Mouse (Mus musculus): ENCODE results near the gene Irf6.

Gene Irf6

GRCm38 (mm10) chr1:193157111-193157492 lies 4.2 kb downstream of the Irf6 start:
- DNase-seq: no peak

DNA sequence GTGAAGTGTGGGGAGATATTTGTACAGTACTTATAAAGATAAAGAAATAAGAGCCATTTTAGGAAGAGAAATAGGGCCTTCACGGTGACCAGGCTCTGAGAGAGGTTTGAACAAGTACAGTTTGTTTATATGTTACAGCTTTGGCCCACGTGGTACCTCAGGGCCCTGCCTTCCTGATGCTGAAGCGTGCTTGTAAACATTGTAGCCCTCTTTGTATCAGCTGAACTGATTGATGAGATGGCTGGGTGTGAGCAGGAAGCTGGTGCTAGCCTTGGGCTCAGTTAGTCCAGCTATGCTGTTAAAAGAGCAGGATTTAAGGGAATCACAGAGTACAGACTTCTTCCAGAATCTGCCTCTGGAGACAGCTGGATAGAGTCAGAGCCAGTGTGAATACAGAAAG lies 6.3 kb downstream of the Irf6 start:
- no peak for DNase-seq

GRCm38 (mm10) chr1:193159613-193160012 lies 6.7 kb downstream of the Irf6 start:
- no peak for DNase-seq

- DNase-seq: no peak
Measured at GRCm38 (mm10) chr1:193160317-193161032, 7.6 kb downstream of the Irf6 start.

- no peak for DNase-seq
Measured at GRCm38 (mm10) chr1:193167746-193168145, 14.8 kb downstream of the Irf6 start, which contains the start of gene A130010J15Rik. A130010J15Rik (plus strand) TSS chr1:193168046.

GRCm38 (mm10) chr1:193169228-193169627 lies 16.3 kb downstream of the Irf6 start:
- DNase-seq: no peak

DNA sequence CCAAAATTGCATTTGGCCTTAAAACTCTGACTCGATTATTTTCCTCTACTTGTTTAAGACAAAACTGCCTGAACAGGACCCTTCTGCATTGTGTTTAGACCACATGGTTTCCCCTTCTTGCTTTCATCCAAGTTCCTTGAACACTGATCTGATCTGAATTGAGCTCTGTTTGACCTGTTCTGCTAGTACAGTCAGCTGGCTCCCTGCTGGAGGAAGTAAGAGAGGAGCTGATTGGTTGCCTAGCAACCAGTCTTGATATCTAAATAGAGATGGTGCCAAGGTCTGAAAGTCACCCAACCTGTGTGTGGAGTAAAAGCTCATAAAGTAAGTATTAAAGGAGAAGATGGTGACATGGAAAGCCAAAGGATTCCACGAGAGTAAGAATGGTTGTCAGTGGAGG lies 16.9 kb downstream of the Irf6 start:
- no peak for DNase-seq

GRCm38 (mm10) chr1:193172991-193173809 lies 20.3 kb downstream of the Irf6 start:
- peak; percentile 97 for DNase-seq

DNA sequence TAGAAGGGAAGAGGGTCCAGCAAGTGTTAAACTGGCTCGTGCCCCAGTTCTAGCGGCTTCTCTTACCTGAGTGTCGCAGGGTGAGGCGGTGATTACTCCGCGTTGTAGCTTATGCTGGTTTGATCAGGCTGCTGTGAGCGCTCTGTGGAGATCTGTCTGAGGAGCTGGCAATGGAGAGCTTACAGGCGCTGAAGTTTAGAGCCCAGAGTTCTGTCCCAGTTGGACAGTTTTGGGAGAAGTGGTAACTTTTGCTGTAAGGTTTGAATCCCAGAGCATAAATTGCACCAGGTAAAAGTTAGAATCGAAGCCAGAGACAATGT lies 20.9 kb downstream of the Irf6 start:
- no peak for DNase-seq

DNA sequence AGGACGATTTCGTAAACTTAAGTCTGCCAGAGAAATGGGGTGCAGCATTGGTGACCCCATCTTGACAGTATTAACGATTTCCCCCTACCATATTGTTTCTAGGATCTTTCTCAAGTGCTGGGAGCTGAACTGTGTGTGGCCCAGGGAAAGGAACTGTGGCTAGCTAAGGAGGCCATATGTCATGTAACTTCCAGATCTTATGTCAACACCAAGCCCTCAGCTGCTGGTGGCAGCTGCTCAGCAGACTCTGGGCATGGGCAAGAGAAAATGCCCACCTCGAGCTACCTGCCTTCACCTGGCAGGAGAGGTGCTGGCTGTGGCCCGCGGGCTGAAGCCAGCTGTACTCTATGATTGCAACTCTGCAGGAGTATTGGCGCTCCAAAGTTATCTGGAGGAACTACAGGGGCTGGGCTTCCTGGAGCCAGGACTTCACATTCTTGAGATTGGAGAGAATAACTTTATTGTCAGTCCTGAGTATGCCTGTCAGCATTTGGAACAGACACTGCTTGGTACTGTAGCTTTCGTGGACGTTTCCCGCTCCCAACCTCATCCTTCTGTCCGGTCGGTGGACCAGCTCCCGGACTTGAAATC lies 21.3 kb downstream of the Irf6 start:
- no peak for DNase-seq

DNA sequence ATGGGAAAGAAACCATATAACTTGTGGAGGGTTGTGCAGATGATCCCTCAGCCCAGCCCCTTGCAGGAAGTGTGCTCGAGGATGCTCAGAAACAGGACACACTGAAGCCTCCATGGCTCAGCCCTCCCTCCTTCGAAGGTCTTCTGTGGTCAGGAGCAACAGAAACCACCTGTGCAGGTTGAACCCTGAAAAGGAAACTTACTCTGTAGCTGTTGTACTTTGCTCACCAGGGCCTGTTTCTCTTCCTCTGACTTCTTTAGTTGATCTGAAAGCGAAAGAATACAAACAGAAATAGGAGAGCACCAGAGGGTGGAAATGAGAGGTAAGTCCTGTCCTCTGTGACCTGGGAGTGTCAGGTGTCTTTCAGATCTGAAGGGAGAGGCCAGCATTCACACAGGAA lies 28.2 kb downstream of the Irf6 start:
- DNase-seq: no peak

DNA sequence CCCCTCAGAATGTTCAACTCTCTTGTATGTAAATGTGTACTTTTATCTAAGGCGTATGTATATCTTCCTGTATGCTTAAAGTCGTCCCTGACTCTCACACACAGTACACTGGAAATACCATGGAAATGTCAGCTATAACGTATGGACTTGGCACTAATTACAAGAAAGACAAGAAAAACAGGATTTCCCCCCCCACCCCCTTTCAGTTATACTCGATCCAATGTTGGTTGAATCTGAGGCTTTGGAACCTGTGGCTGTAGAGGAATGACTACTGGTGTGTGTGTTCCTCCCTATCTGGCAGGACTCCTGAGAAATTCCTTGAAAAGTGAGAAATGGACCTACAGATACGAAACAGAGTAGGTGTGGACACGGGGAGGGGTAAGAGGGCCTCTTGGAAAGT lies 35.3 kb downstream of the Irf6 start:
- no peak for DNase-seq

GRCm38 (mm10) chr1:193189151-193189621 lies 36.3 kb downstream of the Irf6 start:
- DNase-seq: no peak

DNA sequence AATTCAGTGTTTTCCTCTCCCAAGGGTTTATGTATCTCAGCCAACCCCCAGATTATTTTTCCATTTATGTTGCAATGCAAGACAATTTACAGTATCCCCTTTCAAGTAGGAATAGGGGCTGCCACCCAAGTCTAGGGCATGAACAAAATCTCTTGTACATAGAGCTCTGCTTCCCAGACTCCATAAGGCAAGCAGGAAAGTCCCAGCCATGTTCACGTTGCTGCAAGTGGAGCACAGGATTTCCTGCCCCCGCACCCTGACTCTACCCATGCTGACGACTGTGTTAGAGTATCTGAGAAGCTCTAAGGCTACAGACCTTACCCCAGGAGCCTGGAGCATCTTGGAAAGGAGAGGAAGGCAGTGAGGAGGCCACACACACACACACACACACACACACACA lies 36.9 kb downstream of the Irf6 start:
- DNase-seq: no peak

- DNase-seq: no peak
Measured at GRCm38 (mm10) chr1:193191675-193192283, 38.9 kb downstream of the Irf6 start.

DNA sequence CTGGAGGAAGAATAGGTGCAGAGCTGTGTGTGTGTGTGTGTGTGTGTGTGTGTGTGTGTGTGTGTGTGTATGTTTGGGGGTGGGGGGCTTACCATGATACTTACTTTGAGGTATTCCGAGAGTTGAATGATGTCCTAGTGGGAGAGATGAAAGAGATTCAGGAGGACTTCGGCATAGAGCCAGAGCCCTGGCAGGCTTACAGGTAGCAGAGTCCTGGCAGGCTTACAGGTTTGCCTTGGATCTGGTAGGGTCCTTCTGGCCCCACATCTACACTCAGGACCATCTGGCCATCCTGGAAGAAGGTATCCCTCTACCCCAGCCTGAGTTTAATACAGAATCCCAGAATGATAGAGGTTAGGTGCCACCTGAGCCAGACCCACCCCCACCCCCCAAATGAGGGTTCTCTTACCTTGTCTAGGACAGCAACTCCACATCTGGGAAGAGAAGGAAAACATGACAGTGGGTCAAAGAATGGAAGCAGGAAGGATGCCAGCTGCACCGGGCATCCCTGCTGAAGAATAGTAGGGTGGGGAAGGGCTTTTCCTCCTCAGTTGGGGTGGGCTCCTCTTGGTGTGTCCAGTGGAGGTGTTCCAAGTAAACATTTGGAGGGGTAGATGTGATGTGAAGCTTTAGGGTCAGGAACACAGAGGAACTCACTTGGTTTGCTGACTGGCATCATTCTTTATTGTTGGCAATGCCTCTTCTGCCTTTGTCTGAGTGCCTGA lies 41.7 kb downstream of the Irf6 start:
- DNase-seq: peak; percentile 78

DNA sequence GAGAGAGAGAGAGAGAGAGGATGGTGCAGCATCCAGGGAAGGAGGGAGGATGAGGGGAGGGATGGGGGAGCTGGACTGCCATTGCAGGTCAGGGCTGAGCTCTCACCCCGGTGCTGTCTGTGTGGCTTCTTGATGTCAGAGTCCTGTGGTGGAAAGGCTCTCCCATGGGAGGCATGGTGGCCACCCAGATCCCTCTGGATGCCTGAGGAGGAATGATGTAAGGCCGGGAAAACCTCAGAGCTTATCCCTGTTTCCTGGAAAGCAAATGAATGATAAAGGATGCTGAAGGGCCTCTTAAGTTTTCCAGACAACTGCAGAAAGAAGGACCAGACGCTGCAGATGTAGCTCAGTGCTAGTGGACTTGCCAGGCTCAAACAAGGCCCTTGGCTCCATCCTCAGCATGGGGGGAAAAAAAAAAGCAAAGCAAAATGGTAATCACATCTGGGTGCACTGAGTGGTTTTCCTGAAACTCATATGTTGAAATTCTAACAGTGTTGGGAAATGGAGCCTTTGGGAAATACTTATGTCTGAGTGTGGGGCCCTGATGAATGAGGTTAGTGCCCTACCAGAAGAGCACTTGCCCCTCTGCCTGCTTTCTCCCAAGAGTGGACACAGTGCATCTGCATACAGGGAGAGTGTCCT lies 42.4 kb downstream of the Irf6 start:
- no peak for DNase-seq

DNA sequence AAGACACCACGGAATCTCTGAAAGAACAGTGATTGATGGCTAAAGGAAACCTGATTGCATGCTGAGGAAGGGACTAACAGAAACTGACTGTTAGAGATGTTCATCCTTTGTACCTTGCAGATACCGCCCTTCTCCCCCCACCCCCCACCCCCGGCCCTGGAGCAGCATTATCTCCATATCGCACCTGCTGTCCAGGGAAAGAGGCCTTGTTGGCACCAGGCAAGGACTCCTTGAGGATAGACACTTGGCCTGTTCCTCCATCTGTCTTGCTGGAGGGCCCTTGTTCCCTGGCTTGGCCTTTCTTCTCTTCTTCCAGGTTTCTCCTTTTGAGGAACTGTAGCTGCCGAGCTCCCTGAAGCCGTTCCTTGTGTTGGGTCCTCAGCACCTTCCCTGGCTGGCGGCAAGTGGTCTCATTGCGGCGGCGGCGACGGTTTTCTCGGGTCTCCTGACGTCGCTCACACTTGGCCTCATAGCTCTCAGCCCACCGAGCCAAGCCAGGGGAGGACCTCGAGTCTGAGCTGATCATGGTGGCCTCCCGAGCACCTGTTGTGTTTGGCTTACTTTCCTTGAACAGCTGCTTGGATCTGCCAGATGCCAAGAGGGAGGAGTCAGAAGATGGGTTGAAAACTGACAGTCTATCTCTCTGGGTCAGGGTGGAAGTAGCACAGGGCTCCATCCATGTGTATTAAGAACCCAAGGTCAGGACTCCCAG lies 44.7 kb downstream of the Irf6 start:
- DNase-seq: no peak

GRCm38 (mm10) chr1:193198312-193198711 lies 45.4 kb downstream of the Irf6 start:
- no peak for DNase-seq

- no peak for DNase-seq
Measured at GRCm38 (mm10) chr1:193200640-193201382, 47.9 kb downstream of the Irf6 start.

- DNase-seq: no peak
Measured at GRCm38 (mm10) chr1:193201383-193201778, 48.5 kb downstream of the Irf6 start, which contains the start of gene Traf3ip3. Traf3ip3 (minus strand) TSS chr1:193201703.

Measured in cerebellum, adult 9-10 months (tissue).